In genomic region chr7:99894478-99894877, GRCm38 (mm10) we compare ENCODE assay signal across 17 mouse cellular contexts. TPM values are rescaled to one million over a fixed set of nuclear protein-coding genes. Genes with fewer than 3 reads are reported as not detected.
A peak's percentile ranks its signal among the peaks of the same experiment; 100 is the strongest.
DNase-seq lines count a peak whose midpoint lies in the region; ATAC-seq lines count a peak whose summit lies in the region.
"Had no signal": no experiment of that assay in that cellular context is flagged by ENCODE, and none has a peak within 500 bp of the region (broad histone marks: within the 10 kb centered on the region; RNA-seq: fewer than 3 reads in every experiment).

No protein-coding gene starts in this region.

- no peak for ATAC-seq in cerebellum, adult (ENCODE audit: insufficient number of reproducible peaks, low FRiP score, low TSS enrichment)
- no peak for ATAC-seq in limb, embryonic 13.5 days (ENCODE audit: low FRiP score, low read depth)
- no peak for ATAC-seq in hindbrain, embryonic 16.5 days

- no peak overlapping the region for H3K9ac ChIP-seq in limb, embryonic 13.5 days
- no peak overlapping the region for H3K9ac ChIP-seq in hindbrain, embryonic 16.5 days (ENCODE audit: low read depth, low read length)

- H3K4me3 ChIP-seq in limb, embryonic 13.5 days = no peak overlapping the region
- H3K4me3 ChIP-seq in limb, embryonic 10.5 days = no peak overlapping the region
- H3K4me3 ChIP-seq in hindbrain, embryonic 16.5 days (ENCODE audit: low read length) = no peak overlapping the region

- no peaks in the 10 kb centered on the region for H3K9me3 ChIP-seq in limb, embryonic 13.5 days
- no peaks in the 10 kb centered on the region for H3K9me3 ChIP-seq in limb, embryonic 10.5 days (replicated peaks)
- no peaks in the 10 kb centered on the region for H3K9me3 ChIP-seq in hindbrain, embryonic 16.5 days (ENCODE audit: control insufficient read depth, low read length)

- no peak overlapping the region for H3K4me2 ChIP-seq in limb, embryonic 13.5 days (replicated peaks)
- no peak overlapping the region for H3K4me2 ChIP-seq in hindbrain, embryonic 16.5 days (ENCODE audit: low read length)

- WGBS in limb, embryonic 13.5 days = 80% methylated on average over 6 of the region's 6 CpGs
- WGBS in limb, embryonic 10.5 days = 88% methylated on average over 6 of the region's 6 CpGs
- 70% methylated on average over 6 of the region's 6 CpGs for WGBS in hindbrain, embryonic 16.5 days

- peaks cover 6% of the 10 kb centered on the region; the same call in 1 of the 2 replicates for H3K4me1 ChIP-seq in limb, embryonic 13.5 days
- peaks cover 13% of the 10 kb centered on the region for H3K4me1 ChIP-seq in limb, embryonic 10.5 days
- H3K4me1 ChIP-seq in hindbrain, embryonic 16.5 days (ENCODE audit: control insufficient read depth, insufficient read depth, low read depth, low read length) = peaks cover 10% of the 10 kb centered on the region; the same call in 1 of the 2 replicates

- H3K27ac ChIP-seq in limb, embryonic 13.5 days = peak overlapping the region; percentile 39; the same call in 1 of the 2 replicates
- no peak overlapping the region for H3K27ac ChIP-seq in limb, embryonic 10.5 days
- peak overlapping the region; percentile 44; the same call in 1 of the 2 replicates for H3K27ac ChIP-seq in hindbrain, embryonic 16.5 days (ENCODE audit: low read depth, low read length)

- H3K27me3 ChIP-seq in limb, embryonic 13.5 days = no peaks in the 10 kb centered on the region
- no peaks in the 10 kb centered on the region for H3K27me3 ChIP-seq in limb, embryonic 10.5 days (ENCODE audit: low read depth, poor library complexity, severe bottlenecking)
- H3K27me3 ChIP-seq in hindbrain, embryonic 16.5 days (replicated peaks; ENCODE audit: control insufficient read depth, insufficient read depth, low read length) = no peaks in the 10 kb centered on the region
- H3K27me3 ChIP-seq: CH12.LX had no signal

- peak; percentile 54 to 75 for DNase-seq in cerebellum, postnatal 10 days
- no peak for DNase-seq in limb, embryonic 10.5 days (ENCODE audit: low spot score)
- peak; percentile 49 for DNase-seq in adrenal gland, postnatal 10 days
- no peak for DNase-seq in gastrocnemius, postnatal 25 days
- DNase-seq: cerebellum, adult 11-12 months; gastrocnemius, postnatal 14 days; kidney, adult 2 months; kidney, postnatal 36 days; lung, adult 2 months; lung, postnatal 36 days; right cerebral cortex, adult 18-20 months had no signal

- no peaks in the 10 kb centered on the region for H3K36me3 ChIP-seq in limb, embryonic 13.5 days
- no peaks in the 10 kb centered on the region for H3K36me3 ChIP-seq in limb, embryonic 10.5 days
- no peaks in the 10 kb centered on the region for H3K36me3 ChIP-seq in hindbrain, embryonic 16.5 days (ENCODE audit: control insufficient read depth, insufficient read depth, low read length)

RNA-seq across cellular contexts. Expression of gene Spcs2, which starts 31.2 kb away (rescaled TPM):
- 380 and 391 TPM in 2 replicates for polyA plus RNA-seq in limb, embryonic 13.5 days (2015; fragmentation: Nextera tagmentation; extraction: Ambion mirVana)
- polyA plus RNA-seq in limb, embryonic 10.5 days (2016; fragmentation: Nextera tagmentation; extraction: Ambion mirVana) = 348 and 375 TPM in 2 replicates
- total RNA-seq in adrenal gland, postnatal 10 days (2021) = 100 to 1,000 TPM; 118 to 135 TPM
- 286 and 290 TPM in 2 replicates for polyA plus RNA-seq in hindbrain, embryonic 16.5 days (2015; fragmentation: Nextera tagmentation; extraction: Ambion mirVana)
- 10 to 100 TPM; 65.9 to 71.4 TPM for total RNA-seq in gastrocnemius, postnatal 25 days (2021)

RNA-seq across cellular contexts. Expression of gene Xrra1, which starts 35.6 kb away (rescaled TPM):
- polyA plus RNA-seq in limb, embryonic 13.5 days (2015; fragmentation: Nextera tagmentation; extraction: Ambion mirVana) = 0.15 and 0.27 TPM in 2 replicates
- 0.31 and 0.35 TPM in 2 replicates for polyA plus RNA-seq in limb, embryonic 10.5 days (2016; fragmentation: Nextera tagmentation; extraction: Ambion mirVana)
- total RNA-seq in adrenal gland, postnatal 10 days (2021) = 1 to 10 TPM; 2.5 to 2.6 TPM
- 0.81 and 1.2 TPM in 2 replicates for polyA plus RNA-seq in hindbrain, embryonic 16.5 days (2015; fragmentation: Nextera tagmentation; extraction: Ambion mirVana)
- under 1 TPM in 1 of 2 experiments, not detected in 1; 0.49 TPM for total RNA-seq in gastrocnemius, postnatal 25 days (2021)
- total RNA-seq: liver, adult 2 months had no signal
- polyA plus RNA-seq: liver, adult 2 months; small intestine, adult 2 months had no signal

Comparison
In these comparisons a context has a peak if more than half of its experiments do, and no peak if none do; other contexts are left out.
1. DNase-seq: peak in cerebellum, postnatal 10 days (2 of 2) and adrenal gland, postnatal 10 days (single experiment); none in limb, embryonic 10.5 days (single experiment) and gastrocnemius, postnatal 25 days (single experiment).